Mouse (Mus musculus): Measurements from ENCODE around the gene Tenm3. TPM values are rescaled to one million over a fixed set of nuclear protein-coding genes. Genes with fewer than 3 reads are reported as not detected.
A peak's percentile ranks its signal among the peaks of the same experiment; 100 is the strongest.

The Tenm3 gene
- polyA plus RNA-seq, 1 experiment from 2014 or later: 33.6 TPM

DNA sequence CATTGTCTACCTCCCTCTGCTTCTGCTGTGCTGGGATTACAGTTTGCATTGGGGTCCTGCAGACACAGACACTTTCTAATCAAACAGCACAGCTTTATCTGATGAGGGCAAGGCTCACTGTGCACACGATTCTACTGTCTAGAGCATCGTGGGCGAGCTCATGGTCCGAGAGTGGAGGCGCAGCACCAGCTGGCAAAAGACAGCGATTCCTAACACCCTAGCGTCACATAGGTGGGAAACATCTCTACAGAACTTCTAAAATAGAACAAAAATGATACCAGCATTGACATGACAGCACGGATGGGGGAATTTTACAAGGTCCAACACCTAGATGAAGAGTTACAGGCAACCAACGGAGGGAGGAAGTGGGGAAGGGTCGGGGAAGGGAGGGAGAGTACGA, 561.9 kb downstream of the Tenm3 start:
- no peak for DNase-seq (ENCODE audit: low spot score)
- Histone ChIP-seq H3K4me1 (peaks cover 19% of the 10 kb centered on the region), H3K27me3 (ENCODE audit: low read depth, poor library complexity, severe bottlenecking) (peaks cover 16% of the 10 kb centered on the region; the same call in 1 of the 2 replicates), H3K4me3 (no peak overlapping the region), H3K9me3 (replicated peaks) (0 out of 2 replicates have a peak, but pooled peaks cover 2% of the 10 kb centered on the region), H3K36me3 (peaks cover 65% of the 10 kb centered on the region), H3K27ac (replicated peaks) (no peak overlapping the region)
- 92% methylated on average over 11 of the region's 11 CpGs for WGBS

DNA sequence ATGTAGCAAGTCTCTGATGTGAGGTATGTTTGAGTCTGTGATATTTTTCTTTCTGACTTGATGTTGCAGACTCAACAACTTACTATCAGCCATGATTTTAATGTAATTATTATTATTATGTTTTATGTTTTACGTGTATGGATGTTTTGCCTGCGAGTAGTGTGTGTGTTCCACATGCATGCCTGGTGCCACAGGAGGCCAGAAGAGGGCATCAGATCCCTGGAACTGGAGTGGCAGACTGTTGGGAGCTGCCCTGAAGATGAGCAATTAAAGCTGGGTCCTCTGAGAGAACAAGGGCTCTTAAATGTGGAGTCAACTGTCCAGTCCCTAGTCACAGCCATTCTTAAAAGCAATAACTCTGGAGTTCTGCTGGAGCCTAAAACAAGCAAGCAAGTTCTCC, 564.4 kb downstream of the Tenm3 start:
- H3K27ac ChIP-seq (replicated peaks): peak overlapping the region; percentile 78
- H3K36me3 ChIP-seq: peaks cover 70% of the 10 kb centered on the region
- no peak overlapping the region for H3K4me3 ChIP-seq
- H3K27me3 ChIP-seq (ENCODE audit: low read depth, poor library complexity, severe bottlenecking): peaks cover 21% of the 10 kb centered on the region; the same call in 1 of the 2 replicates
- WGBS: 90% methylated on average over 2 of the region's 2 CpGs
- DNase-seq (ENCODE audit: low spot score): no peak
- H3K9me3 ChIP-seq (replicated peaks): peaks cover 25% of the 10 kb centered on the region
- peaks cover 19% of the 10 kb centered on the region for H3K4me1 ChIP-seq

DNA sequence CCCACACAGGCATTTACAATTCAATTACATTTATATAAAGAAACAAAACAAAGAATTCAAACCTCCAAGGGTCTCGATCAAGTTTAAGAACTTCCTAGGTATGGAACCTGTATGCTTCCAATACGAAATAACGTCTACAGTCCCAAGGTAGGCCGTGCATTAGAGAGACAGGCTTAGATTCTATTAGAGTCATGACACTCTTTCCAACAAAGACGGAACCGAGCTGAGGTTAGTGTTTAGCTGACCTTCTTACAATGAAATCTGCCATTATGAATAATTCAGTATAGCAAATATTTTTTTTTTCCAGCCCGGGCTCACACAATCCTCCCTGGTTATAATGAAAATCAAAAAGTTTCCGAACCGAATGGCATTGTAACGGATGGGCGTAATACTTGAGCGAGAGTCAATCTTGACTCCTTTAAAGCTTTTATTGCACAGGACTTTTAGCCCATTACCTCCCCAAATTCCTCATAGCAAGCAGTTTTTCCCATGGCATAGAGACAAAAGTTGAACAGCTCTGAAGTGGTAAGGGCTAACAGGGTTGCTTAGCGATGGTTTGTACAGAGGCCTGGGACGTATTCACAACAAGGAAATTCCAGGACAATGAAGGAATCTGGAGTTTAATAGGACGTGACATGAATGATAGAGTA, 565.6 kb downstream of the Tenm3 start:
- H3K9me3 ChIP-seq (replicated peaks): peaks cover 25% of the 10 kb centered on the region
- no peak overlapping the region for H3K4me3 ChIP-seq
- whole genome bisulfite sequencing: 60% methylated on average over 15 of the region's 15 CpGs
- peaks cover 19% of the 10 kb centered on the region for H3K4me1 ChIP-seq
- peaks cover 75% of the 10 kb centered on the region for H3K36me3 ChIP-seq
- no peak overlapping the region for H3K27ac ChIP-seq (replicated peaks)
- peaks cover 27% of the 10 kb centered on the region; the same call in 1 of the 2 replicates for H3K27me3 ChIP-seq (ENCODE audit: low read depth, poor library complexity, severe bottlenecking)
- peak; percentile 34 for DNase-seq (ENCODE audit: low spot score)

DNA sequence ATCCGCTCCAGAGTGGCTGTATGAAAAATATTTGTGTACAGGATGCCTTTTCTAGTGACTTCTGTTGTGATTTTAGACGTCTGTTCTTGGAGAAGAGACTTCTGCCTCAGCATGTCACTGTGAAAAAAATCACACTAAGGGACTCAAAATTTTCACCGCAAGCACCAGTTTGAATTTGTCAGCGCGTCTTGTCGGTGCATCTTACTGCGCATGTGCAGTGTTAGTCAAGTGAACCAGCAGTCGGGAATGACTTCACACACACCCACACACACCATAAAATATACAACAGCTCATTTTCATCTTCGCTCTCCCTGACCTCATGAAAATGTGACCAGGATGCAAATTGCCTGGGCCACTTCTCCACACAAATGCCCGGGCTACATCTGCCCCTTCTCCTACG, 568.7 kb downstream of the Tenm3 start:
- Histone ChIP-seq H3K36me3 (peaks cover 86% of the 10 kb centered on the region), H3K27ac (replicated peaks) (no peak overlapping the region), H3K9me3 (replicated peaks) (peaks cover 25% of the 10 kb centered on the region), H3K27me3 (ENCODE audit: low read depth, poor library complexity, severe bottlenecking) (peaks cover 25% of the 10 kb centered on the region; the same call in 1 of the 2 replicates), H3K4me1 (peaks cover 16% of the 10 kb centered on the region), H3K4me3 (no peak overlapping the region)
- DNase-seq (ENCODE audit: low spot score): no peak
- WGBS: 96% methylated on average over 11 of the region's 11 CpGs

DNA sequence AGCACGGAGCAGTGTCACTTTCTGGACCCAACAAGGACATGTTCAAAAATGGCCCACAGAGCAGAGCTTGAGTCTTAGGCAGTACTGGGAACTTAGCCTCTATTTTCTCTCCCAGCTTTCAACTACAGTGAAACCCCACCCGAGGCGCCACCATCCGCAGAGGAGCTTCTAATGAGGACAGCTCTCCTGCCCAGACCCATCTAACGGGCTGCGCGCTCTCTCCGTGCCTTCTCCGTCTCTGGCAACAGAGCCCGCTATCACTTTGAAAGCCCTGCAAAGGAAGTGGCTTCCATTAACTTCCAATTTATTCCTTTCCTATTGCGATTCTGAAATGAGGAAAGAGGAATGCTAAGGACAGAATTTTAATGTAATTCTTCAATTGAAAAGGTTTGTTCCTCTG, 569.2 kb downstream of the Tenm3 start:
- Histone ChIP-seq H3K4me3 (no peak overlapping the region), H3K36me3 (peaks cover 86% of the 10 kb centered on the region), H3K27me3 (ENCODE audit: low read depth, poor library complexity, severe bottlenecking) (peaks cover 21% of the 10 kb centered on the region; the same call in 1 of the 2 replicates), H3K9me3 (replicated peaks) (peaks cover 25% of the 10 kb centered on the region), H3K27ac (replicated peaks) (no peak overlapping the region), H3K4me1 (peaks cover 16% of the 10 kb centered on the region)
- no peak for DNase-seq (ENCODE audit: low spot score)
- WGBS: 94% methylated on average over 11 of the region's 11 CpGs

DNA sequence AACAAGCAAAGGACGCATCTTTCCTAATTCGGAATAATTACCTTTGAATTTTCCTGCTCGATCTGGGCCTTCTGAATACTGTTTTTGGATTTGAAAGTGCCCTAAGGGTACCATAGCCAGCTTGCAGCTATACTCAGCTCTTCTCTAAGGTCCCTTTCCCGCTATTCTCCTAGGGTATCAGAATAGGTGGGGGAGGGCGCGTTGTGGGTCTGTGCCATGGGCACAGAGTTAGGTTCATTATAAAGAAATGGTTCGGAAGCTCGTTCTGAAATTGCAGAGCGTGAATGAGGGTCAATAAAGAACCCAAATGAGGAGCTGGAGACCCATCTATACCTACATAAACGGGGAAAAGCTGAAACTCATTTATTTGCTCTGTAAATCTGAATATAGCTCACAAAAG, 575.1 kb downstream of the Tenm3 start:
- peaks cover 79% of the 10 kb centered on the region for H3K36me3 ChIP-seq
- no peak overlapping the region for H3K27ac ChIP-seq (replicated peaks)
- no peaks in the 10 kb centered on the region for H3K4me1 ChIP-seq
- no peaks in the 10 kb centered on the region for H3K9me3 ChIP-seq (replicated peaks)
- H3K4me3 ChIP-seq: no peak overlapping the region
- DNase-seq (ENCODE audit: low spot score): no peak
- WGBS: 94% methylated on average over 10 of the region's 10 CpGs
- peaks cover 13% of the 10 kb centered on the region; the same call in 1 of the 2 replicates for H3K27me3 ChIP-seq (ENCODE audit: low read depth, poor library complexity, severe bottlenecking)

DNA sequence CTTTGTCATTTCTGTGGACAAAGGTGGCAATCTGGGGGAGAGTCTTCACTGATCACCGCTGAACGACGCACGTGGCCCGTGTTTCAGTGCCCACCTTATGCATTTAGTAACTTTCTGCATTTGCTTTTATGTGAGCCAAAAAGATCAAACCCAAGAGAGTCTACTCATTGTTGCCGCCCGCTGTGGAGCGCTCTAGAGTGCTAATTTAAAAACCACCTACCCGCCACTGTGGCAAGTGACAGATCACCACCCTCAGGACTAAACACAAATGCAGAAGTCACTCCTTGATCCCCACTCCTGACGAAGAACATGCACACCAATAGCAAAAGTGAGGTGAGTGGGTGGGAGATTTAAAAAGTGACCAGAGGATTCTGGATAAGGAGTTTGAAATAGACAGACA, 583.5 kb downstream of the Tenm3 start:
- DNase-seq (ENCODE audit: low spot score): no peak
- peaks cover 56% of the 10 kb centered on the region for H3K36me3 ChIP-seq
- H3K27ac ChIP-seq (replicated peaks): no peak overlapping the region
- no peak overlapping the region for H3K4me3 ChIP-seq
- WGBS: 96% methylated on average over 10 of the region's 10 CpGs
- no peaks in the 10 kb centered on the region for H3K9me3 ChIP-seq (replicated peaks)
- H3K4me1 ChIP-seq: peaks cover 17% of the 10 kb centered on the region
- no peaks in the 10 kb centered on the region for H3K27me3 ChIP-seq (ENCODE audit: low read depth, poor library complexity, severe bottlenecking)

DNA sequence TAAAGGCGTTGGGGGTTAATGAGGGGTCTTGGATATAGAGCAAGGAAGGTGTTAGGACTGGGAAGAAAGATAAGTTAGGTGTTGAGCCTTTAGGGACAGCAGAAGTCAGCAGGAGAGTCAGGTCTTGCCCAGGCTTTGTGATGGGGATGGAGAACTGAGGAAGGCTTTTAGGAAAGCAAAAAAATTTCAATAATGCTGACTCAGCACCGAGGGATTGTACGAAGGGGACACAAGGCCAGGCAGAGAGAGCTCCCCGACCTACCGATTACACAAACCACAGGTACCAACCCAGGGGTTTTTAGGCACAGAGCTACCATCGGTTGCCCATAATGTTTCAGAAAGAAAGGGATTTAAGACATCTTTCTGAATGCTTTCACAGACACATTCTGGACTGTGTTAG, 583.9 kb downstream of the Tenm3 start:
- no peak overlapping the region for H3K27ac ChIP-seq (replicated peaks)
- peaks cover 17% of the 10 kb centered on the region for H3K4me1 ChIP-seq
- peaks cover 56% of the 10 kb centered on the region for H3K36me3 ChIP-seq
- DNase-seq (ENCODE audit: low spot score): no peak
- 85% methylated on average over 6 of the region's 6 CpGs for WGBS
- no peak overlapping the region for H3K4me3 ChIP-seq
- H3K9me3 ChIP-seq (replicated peaks): no peaks in the 10 kb centered on the region
- no peaks in the 10 kb centered on the region for H3K27me3 ChIP-seq (ENCODE audit: low read depth, poor library complexity, severe bottlenecking)

DNA sequence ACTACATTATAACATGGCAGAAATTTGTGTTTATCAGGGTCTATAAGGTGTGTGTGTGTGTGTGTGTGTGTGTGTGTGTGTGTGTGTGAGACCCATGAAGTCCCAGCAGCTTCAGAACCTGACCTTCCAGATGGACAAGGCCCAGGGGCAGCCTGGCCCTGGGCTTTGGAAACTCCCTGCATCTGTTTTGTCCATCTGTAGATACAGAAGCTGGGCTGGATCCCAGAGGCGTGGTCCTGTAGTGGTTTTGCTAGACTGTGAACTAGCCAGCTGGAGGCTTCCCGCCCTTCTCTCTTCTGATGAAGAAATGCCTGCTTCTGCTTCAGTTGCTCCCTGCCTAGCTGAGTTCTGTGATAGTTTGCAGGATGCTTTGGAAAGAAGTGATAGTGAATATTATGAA, 599.9 kb downstream of the Tenm3 start:
- no peaks in the 10 kb centered on the region for H3K27me3 ChIP-seq (ENCODE audit: low read depth, poor library complexity, severe bottlenecking)
- H3K27ac ChIP-seq (replicated peaks): no peak overlapping the region
- H3K4me1 ChIP-seq: no peaks in the 10 kb centered on the region
- WGBS: 98% methylated on average over 2 of the region's 2 CpGs
- peaks cover 45% of the 10 kb centered on the region for H3K36me3 ChIP-seq
- no peak for DNase-seq (ENCODE audit: low spot score)
- H3K4me3 ChIP-seq: no peak overlapping the region
- H3K9me3 ChIP-seq (replicated peaks): peaks cover 3% of the 10 kb centered on the region; the same call in 1 of the 2 replicates

DNA sequence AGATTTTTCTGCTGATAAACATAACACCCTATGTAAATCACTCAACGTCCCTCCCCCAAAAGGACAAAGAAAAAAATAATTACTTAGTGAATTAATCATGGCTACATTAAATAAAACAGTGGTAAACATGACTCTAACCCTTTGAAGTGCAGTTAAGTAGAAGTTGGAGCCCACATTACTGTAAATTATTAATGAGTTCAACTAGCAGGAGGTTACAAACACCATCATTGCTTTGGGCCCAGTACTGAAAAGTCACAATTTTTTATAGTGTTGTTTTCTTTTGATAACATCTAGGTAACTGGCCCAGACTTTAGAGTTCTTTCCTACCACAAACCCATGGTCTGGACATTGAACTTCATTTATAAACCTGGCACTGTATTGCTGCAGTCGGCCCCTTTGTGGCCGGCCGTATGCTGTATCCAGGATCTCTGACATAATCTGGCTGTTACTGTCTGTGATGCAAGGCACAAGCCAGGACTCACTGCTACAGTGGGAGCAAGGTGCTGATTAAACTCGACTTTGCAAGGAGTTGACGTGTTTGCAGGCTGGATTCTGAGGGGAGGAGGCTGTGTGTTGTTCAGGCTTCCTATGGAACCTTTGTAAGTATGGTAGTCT, 602.7 kb downstream of the Tenm3 start:
- H3K27ac ChIP-seq (replicated peaks): no peak overlapping the region
- no peak overlapping the region for H3K4me3 ChIP-seq
- WGBS: 87% methylated on average over 6 of the region's 6 CpGs
- no peaks in the 10 kb centered on the region for H3K4me1 ChIP-seq
- peaks cover 66% of the 10 kb centered on the region for H3K36me3 ChIP-seq
- no peak for DNase-seq (ENCODE audit: low spot score)
- no peaks in the 10 kb centered on the region for H3K27me3 ChIP-seq (ENCODE audit: low read depth, poor library complexity, severe bottlenecking)
- H3K9me3 ChIP-seq (replicated peaks): peaks cover 6% of the 10 kb centered on the region; the same call in 1 of the 2 replicates

DNA sequence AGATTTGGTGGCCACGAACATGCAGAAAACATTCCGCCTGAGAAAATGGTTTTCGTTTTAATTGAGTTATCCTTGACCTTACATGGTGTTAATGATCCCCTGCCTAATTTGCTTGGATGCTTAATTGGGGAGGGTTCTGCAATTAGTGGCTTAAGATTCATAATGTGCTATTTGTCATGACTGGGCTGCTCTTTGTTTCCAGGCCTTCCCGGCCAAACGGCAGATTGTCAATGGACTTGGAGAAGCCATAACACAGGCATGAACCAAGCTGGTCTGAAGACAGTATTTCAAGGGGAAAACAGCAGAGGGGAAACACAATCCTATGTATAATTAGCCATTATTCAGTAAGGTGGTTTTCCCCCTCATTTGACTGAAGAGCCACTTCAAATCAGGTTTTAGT, 606.8 kb downstream of the Tenm3 start:
- H3K9me3 ChIP-seq (replicated peaks): peaks cover 11% of the 10 kb centered on the region; the same call in 1 of the 2 replicates
- no peak overlapping the region for H3K27ac ChIP-seq (replicated peaks)
- WGBS: 96% methylated on average over 5 of the region's 5 CpGs
- no peaks in the 10 kb centered on the region for H3K4me1 ChIP-seq
- DNase-seq (ENCODE audit: low spot score): no peak
- H3K4me3 ChIP-seq: no peak overlapping the region
- H3K27me3 ChIP-seq (ENCODE audit: low read depth, poor library complexity, severe bottlenecking): no peaks in the 10 kb centered on the region
- peaks cover 85% of the 10 kb centered on the region for H3K36me3 ChIP-seq

DNA sequence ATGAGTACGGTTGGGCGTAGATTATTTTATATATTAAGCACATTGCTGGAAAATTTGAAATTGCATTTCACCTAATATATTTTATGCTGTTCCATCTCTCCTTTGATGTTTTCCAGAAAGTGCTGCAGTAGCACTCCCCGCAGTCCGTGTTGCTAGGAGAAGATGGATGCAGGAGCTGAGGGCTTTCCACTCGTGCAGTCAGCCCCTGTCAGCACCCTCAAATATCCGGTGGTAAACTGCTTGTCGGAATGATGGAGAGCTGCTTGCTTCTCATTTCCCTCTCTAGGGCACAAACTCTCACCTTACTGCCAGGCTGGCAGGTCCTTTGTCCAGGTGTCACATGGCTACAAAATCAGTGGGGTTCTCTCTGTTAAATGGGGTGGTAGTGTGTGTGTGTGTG, 610.8 kb downstream of the Tenm3 start:
- Histone ChIP-seq H3K4me1 (no peaks in the 10 kb centered on the region), H3K4me3 (no peak overlapping the region), H3K36me3 (peaks cover 96% of the 10 kb centered on the region), H3K27me3 (ENCODE audit: low read depth, poor library complexity, severe bottlenecking) (no peaks in the 10 kb centered on the region), H3K27ac (replicated peaks) (no peak overlapping the region), H3K9me3 (replicated peaks) (peaks cover 22% of the 10 kb centered on the region)
- no peak for DNase-seq (ENCODE audit: low spot score)
- WGBS: 94% methylated on average over 7 of the region's 7 CpGs

DNA sequence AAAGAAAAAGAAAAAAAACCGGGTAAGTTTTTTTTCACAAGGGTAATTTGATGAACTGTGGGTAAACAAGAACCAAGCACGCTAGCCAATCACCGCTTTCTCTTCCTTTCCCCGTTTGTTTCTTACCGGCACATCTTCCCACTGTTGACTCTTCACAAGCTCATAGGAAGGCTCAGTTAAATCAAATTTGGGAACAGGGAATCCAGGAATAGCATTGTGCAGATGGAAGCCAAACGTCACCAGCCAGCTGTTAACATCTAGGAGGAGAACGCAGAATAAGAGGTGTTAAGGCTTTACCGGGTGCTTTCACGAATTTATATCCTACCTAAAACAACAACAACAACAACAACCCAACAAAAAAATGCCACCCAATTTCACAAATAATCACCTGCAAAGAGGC, 611.9 kb downstream of the Tenm3 start:
- DNase-seq (ENCODE audit: low spot score): no peak
- H3K9me3 ChIP-seq (replicated peaks): peaks cover 22% of the 10 kb centered on the region
- no peak overlapping the region for H3K4me3 ChIP-seq
- no peaks in the 10 kb centered on the region for H3K4me1 ChIP-seq
- no peak overlapping the region for H3K27ac ChIP-seq (replicated peaks)
- H3K36me3 ChIP-seq: peaks cover 96% of the 10 kb centered on the region
- no peaks in the 10 kb centered on the region for H3K27me3 ChIP-seq (ENCODE audit: low read depth, poor library complexity, severe bottlenecking)
- WGBS: 89% methylated on average over 9 of the region's 9 CpGs

All from midbrain, embryonic 10.5 days (tissue).